Mouse (Mus musculus) urinary bladder, postnatal 0 days (tissue): ENCODE results near the gene Nbr1. TPM values are rescaled to one million over a fixed set of nuclear protein-coding genes. Genes with fewer than 3 reads are reported as not detected.

Experiments used
- polyA plus RNA-seq: library from polyadenylated mRNA; unstranded; fragments of >200 nt; fragmentation: Nextera tagmentation; extraction: Ambion mirVana; gene quantifications from 2 replicates; pipeline ENCODE4 v1.2.1, GENCODE M21; 2015

Gene Nbr1
- polyA plus RNA-seq: 36.2 and 36.7 TPM in 2 replicates

DNA sequence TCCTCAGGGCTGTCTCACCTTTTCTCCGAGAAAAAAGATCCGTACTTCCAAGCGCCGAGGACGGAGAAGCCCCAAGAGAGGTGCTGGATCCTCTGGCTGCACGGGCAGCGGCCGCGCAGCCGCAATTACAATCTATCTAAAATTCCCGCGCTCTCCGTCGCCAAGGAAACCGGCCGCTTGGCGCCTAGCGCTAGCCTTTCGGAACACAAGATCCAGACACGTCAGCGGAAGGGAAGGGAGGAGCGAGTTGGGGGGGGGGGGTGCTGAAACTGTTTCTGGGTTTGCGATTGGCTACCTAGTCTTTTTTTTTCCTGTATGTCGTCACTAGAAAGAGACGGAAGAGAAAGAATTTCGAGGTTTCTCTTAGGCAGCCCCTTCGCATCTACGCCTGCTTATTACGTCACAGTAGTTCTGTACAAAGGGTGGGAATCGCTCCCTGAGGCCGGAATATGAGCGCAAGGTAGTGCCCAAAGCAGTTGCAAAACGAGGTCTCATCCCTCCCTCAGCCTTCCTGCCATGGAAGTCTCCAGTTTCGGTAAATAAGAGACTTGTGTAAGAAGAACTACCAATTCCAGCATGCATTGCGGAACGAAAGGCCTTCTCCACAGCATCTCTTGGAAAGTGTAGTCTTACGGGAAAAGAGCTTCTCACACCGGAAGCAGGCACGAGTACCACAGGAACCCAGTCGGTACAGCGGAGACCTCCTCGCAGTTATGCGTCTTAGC, at the start of gene Nbr1, which contains the start of gene Brca1:
Gene Nbr1, plus strand, starts transcription at position 399 of the 725 bp plus-strand sequence.
Gene Brca1, minus strand, starts transcription at position 205 of the 725 bp plus-strand sequence.

DNA sequence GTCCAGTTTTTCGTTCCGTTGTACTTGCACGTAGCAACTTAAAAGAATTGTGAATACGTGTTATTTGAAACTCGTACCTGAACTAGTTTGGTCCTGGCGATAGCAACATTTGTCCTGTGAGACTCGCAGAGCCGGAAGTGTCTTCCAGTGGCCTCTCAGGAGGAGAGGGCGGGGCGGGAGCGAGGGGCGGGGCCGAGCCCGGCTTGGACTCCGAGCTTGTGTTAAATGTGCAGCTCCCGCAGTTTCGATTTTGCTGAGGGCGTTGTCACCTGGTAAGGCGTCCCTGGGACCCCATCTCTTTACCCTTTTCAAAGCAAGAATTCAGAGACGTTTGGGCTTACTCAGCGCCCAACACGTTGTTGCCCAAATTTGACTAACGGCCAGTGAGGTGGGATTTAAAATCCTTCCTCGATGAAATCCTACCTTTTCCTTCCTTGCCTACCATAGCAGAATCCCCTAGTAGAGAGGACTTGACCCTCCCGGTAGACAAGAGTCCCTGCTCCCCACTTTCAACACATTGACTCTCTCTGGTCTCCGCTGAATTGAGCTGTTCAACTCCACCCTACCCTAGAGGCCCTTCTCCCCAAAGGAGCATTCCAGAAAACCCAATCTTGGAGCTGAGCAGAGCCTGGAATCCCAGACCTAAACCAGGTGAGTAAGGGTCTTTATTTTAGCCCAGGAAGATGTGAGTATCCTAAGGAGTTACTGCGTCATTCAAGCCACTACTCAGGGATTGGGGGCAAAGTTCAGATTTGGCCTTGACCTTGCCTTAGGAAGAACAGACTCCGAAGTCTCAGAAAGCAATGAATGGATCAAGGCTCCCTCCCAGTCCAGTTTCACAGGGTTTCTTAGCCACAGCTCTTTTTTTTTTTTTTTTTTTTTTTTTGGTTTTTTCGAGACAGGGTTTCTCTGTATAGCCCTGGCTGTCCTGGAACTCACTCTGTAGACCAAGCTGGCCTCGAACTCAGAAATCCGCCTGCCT, 30.4 kb downstream of the Nbr1 start, which contains the start of gene Tmem106a:
Gene Tmem106a, plus strand, starts transcription at position 189 of the 982 bp plus-strand sequence.

DNA sequence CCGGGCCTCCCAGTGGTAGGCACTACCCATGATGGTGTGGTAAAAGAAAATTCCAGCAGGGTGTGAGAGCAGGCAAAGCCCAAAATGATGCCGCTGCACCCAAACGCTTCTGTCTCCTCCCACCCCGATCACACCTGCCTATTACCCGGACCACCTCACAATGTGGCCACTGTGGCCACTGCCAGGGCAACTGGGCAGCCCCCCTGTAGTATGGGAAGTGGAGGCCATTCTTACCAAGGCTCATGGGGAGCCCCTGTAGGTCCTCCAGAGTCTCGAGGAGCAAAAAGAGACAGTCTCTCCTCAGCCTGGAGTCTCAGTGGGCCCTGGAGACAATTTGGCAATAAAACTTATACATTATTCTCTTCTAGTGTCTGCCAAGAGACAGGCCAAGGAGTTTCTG, 47.2 kb downstream of the Nbr1 start, which contains the start of gene Gm11634:
Gene Gm11634, minus strand, starts transcription at position 101 of the 400 bp plus-strand sequence.

DNA sequence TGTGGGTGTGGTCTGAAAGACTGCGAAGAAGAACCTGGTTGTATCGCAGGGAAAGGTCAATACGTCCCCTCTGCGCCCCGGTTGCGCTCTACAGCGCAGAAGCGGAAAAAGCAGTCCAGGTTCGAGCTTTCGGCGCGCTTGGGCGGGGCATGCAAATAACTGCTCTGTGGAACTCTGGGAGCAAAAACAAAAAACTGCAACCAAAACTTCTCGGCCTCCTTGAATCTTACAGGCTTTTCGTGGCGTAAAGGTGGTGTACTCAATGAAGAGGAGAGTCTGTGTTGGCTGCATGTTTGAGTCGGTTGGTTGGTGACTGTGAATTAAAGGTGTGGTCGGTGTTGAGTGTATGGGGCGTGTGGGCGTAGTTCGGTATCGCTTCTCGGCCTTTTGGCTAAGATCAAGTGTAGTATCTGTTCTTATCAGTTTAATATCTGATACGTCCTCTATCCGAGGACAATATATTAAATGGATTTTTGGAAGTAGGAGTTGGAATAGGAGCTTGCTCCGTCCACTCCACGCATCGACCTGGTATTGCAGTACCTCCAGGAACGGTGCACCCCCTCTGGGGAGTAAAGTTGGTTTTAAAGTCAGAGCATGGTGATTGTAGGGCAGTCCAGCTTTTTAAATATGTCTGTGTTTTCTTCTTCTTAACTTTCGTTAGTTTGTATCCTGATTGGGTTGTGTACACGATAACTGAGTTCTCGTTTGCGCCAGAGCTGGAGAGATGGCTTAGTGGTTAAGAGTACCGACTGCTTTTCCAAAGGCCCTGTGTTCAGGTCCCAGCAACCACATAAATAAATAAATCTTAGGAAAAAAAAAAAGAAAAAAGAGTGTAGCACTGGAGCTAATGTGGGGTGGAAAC, 75.3 kb downstream of the Nbr1 start, which contains the start of gene Rdm1:
Gene Rdm1, plus strand, starts transcription at position 201 of the 862 bp plus-strand sequence.

Other genes starting within 250 kb of the Nbr1 start
- gene Becn1, start 249.9 kb upstream of the Nbr1 start, polyA plus RNA-seq: 107 and 110 TPM in 2 replicates
- 61.2 and 66.0 TPM in 2 replicates for gene Psme3, start 235.9 kb upstream of the Nbr1 start, polyA plus RNA-seq
- gene Aoc2, start 227.1 kb upstream of the Nbr1 start, polyA plus RNA-seq: 0.31 and 0.41 TPM in 2 replicates
- 16.2 and 16.9 TPM in 2 replicates for gene Aoc3, start 221.5 kb upstream of the Nbr1 start, polyA plus RNA-seq
- gene G6pc, start 184.6 kb upstream of the Nbr1 start, polyA plus RNA-seq: 0.23 TPM in 2 replicates
- 22.9 and 26.4 TPM in 2 replicates for gene Aarsd1, start 134.5 kb upstream of the Nbr1 start, polyA plus RNA-seq
- 4.0 and 5.9 TPM in 2 replicates for gene Gm27029, start 127.4 kb upstream of the Nbr1 start, polyA plus RNA-seq
- gene Rundc1, start 127.1 kb upstream of the Nbr1 start, polyA plus RNA-seq: 10.5 and 11.5 TPM in 2 replicates
- 20.4 and 24.3 TPM in 2 replicates for gene Ptges3l, start 126.8 kb upstream of the Nbr1 start, polyA plus RNA-seq
- 267 and 271 TPM in 2 replicates for gene Rpl27, start 109.9 kb upstream of the Nbr1 start, polyA plus RNA-seq
- gene Ifi35, start 103.7 kb upstream of the Nbr1 start, polyA plus RNA-seq: 35.7 and 39.5 TPM in 2 replicates
- 7.1 and 8.2 TPM in 2 replicates for gene Rnd2, start 87.2 kb upstream of the Nbr1 start, polyA plus RNA-seq
- 80.4 and 88.7 TPM in 2 replicates for gene Vat1, start 85.9 kb upstream of the Nbr1 start, polyA plus RNA-seq
- 2.2 and 2.7 TPM in 2 replicates for gene Brca1, start 194 bp upstream of the Nbr1 start, polyA plus RNA-seq
- gene Tmem106a, start 30.1 kb downstream of the Nbr1 start, polyA plus RNA-seq: 16.5 and 19.3 TPM in 2 replicates
- not detected in 2 replicates for gene Gm11634, start 47.1 kb downstream of the Nbr1 start, polyA plus RNA-seq
- gene Rdm1, start 75.0 kb downstream of the Nbr1 start, polyA plus RNA-seq: 23.8 and 26.2 TPM in 2 replicates
- 31.7 and 40.2 TPM in 2 replicates for gene Arl4d, start 113.4 kb downstream of the Nbr1 start, polyA plus RNA-seq
- 14.3 and 15.7 TPM in 2 replicates for gene Dhx8, start 180.8 kb downstream of the Nbr1 start, polyA plus RNA-seq
- gene Etv4, start 233.2 kb downstream of the Nbr1 start, polyA plus RNA-seq: 0.33 and 0.63 TPM in 2 replicates